Mouse (Mus musculus): ENCODE measurements around the gene Gsta2. TPM values are rescaled to one million over a fixed set of nuclear protein-coding genes. Genes with fewer than 3 reads are reported as not detected.

Gsta2 gene
- total RNA-seq (2021): not detected
- long read RNA-seq, experiment 1, partial matches to known transcripts: 0 of 1 reads
- long read RNA-seq, experiment 1, other reads (novel, unspliced or antisense): 1 of 1 reads
- long read RNA-seq, experiment 2, partial matches to known transcripts: 0 of 1 reads
- long read RNA-seq, experiment 2, other reads (novel, unspliced or antisense): 1 of 1 reads

DNA sequence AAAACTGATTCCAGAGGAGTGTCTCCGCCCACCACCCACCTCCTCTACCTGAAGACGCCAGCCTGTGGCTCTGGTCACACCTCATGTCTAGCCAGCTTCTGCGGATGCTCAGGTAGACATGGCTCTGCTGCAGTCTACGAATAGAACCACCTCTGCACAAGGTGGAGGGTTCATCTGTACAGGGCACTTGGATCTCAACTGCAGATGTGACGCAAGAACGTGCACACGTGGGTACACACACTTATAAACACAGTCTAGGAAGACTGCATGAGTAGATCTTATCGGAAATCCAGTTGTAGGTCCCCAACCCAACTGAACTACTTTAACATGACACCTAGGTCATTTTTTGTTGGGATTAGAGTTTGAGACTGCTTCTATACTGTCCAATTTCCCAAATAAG is at the start of gene Gsta2:
Gene Gsta2, minus strand, starts transcription at position 178 of the 400 bp plus-strand sequence.
- DNase-seq (ENCODE audit: low spot score in 2 of 2): no peak

DNA sequence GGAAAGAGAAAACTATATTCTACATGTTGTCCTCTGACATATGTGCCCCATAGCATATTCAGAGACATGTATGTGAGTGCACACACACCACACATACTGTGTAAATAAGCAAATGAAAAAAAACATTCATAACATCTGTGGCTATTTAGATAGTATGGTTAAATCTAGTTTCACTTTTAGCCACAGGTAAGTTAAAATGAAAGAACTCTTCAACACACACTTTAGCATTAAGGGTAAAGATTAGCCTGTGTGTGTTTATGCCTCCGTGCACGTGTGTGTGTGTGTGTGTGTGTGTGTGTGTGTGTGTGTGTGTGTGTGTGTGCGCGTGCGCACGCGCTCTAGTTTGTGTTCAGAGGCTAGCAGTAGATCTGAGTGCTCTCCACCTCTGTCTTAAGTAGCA is 46.0 kb upstream of the Gsta2 start:
- DNase-seq (ENCODE audit: low spot score in 2 of 2): no peak

DNA sequence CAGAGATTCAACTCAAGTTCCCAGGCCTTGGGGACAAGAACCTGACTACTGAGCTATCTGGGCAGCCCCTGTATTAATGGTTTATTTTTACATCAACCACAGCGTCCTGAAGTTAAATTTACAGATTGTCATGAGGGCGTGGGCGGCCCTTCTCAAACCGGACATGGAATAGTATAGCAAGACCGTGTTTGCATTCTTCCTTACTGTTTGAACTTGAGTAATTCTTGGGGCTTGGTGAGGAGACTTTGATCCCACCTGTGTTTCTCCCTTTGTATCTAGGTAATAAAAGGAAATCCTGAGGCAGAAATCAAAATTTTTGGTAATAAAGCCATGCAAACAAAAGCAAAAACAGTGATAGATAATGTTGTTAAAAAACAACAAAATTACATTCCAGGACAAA is 45.0 kb upstream of the Gsta2 start:
- no peak for DNase-seq (ENCODE audit: low spot score in 2 of 2)

DNA sequence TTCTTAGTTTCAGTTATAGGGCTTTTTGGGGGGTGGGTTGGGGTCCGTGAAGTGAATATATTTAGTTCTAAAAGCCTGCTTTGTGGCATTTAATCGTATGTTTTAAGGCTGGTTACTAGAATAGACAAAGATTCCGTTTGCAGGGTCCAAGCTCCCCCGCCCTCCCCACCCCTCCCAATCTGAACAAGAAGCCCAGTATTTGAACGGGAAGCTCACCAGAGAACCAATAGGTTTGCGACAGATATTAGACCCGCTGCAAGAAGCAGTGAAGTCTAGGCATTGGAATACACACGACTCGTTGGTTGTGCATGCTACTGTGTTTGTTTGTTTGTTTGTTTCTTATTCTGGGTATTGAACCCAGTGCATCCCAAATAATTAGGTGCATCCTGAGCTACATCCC is 40.9 kb upstream of the Gsta2 start:
- no peak for DNase-seq (ENCODE audit: low spot score in 2 of 2)

DNA sequence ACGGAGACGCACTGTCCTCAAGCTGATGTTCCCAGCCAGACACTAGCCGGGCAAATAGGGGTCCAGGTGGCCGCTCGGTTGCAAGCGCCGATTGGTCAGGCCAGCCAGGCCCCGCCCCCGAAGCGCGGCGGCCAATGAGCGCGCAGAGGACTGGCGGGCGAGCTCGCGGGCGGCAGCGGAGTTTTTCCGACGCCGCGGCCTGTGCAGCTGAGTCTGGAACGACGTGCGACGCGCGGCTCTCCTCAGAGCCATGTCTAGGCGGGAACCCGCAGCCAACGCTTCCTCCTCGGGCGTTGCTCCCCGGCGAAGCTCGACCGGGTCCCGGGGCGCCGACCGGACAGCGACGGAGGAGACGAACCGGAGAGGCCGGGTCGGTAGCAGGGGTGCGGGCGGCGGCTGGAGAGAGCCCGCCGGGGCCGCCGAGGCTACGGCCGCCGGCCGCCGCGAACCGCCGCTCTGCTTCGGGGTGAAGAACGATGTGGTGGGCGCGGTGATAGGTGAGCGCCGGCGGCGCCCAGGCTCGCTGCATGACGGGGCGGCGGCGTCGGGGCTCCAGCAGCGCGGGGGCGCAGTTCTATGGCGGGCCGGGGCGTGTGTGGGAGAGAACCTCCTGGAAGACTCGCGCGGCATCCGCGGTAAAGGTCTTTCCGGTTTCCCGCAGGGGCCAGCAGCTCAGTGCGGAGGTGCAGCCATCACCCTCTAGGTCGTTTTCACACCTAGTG is 40.2 kb upstream of the Gsta2 start, which contains the start of gene Ddx43:
Gene Ddx43, plus strand, starts transcription at position 148 of the 722 bp plus-strand sequence.
- peak; percentile 18 to 30 for DNase-seq (ENCODE audit: low spot score in 2 of 2)

DNA sequence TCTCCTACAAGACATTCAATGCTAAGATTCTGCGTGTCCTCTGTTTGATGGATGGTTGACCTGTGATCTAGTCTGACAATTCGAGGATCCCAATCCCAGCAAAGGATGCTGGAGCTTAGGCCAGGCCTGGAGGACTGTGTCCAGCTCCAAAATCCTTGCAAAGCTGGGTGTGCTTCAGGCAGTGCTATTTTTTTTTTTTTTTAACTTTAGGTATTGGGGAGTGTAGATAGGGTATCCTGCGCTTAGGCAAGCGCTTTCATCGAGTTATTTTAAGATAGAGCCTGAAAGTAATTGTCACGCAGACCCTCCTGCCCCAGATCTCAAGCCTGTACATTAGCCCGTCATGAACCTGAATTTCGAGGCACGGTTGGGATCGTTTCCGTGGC is 39.6 kb upstream of the Gsta2 start:
- no peak for DNase-seq (ENCODE audit: low spot score in 2 of 2)

DNA sequence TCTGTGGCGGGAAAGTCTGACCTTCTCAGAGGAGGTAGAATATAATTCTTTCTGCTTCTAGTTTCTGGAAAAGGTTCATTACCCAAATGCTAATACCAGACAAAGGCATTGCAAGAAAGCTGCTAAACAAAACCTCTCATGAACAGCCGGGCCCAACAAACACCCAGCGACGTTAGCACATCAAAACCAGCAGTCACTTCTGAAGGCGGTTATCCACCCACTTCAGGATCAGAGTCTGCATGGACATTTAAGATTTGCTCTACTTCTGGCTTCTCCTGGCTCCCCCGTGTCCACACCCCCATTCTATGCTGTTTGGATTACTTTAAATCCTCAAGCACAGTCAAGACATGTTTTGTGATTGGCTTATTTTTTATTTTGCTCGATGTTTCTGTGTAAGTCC is 39.0 kb upstream of the Gsta2 start:
- DNase-seq (ENCODE audit: low spot score in 2 of 2): no peak

DNA sequence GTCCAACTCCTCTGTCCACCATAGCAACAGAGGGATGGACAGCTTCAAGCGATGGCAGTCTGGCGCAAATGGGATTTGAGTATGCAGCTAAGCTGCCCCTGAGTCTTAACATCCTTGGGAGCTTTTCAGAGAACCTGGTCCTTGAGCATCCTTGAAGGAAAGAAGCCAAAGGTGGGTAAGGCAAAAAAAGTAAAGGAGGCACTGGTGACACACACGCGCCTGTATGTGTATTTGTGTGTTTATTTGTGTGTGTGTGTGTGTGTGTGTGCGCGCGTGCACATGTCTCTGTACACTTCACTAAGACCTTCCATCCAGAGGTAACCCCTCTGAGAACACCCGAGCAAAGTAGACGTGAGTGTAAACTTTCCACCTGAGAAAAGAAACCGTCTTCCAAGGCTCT is 38.2 kb upstream of the Gsta2 start:
- no peak for DNase-seq (ENCODE audit: low spot score in 2 of 2)

DNA sequence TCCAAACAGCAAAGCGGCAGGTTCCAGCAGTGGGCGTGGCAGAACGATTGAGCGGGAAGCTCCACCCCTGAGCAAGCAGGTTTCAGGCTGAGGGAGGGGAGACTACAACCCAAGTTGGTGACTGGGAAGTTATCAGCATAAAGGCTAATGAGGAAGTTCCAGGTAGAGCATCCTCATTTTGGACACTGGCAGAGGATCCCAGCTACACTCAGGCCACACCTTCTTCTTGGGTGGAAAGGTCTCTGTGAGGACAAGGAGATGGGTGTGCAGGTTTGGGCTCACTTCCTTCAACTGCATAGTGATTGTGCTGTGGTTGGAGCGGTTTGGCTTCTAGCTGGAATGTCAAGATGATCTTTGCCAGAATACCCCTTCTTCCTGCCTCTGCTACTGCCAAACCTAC is 34.4 kb upstream of the Gsta2 start:
- DNase-seq (ENCODE audit: low spot score in 2 of 2): no peak

DNA sequence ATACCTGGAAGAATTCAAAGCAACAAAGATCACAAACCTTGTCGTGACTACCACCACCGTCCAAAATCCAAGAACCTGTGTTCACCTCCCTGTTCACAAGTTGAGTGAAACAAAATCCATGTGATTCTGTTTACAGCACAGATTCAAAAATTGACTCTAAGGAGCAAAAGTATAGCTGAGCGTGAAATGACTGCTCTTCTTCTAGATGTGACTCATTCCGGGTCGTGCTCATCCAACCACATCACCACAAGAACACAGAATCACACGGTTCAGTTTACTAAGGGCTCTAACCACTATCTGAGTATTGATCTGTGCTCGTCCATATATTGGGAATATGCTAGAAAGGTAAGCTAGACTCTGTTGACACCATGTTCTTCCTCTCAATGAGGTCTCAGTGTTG is 31.4 kb upstream of the Gsta2 start:
- no peak for DNase-seq (ENCODE audit: low spot score in 2 of 2)

DNA sequence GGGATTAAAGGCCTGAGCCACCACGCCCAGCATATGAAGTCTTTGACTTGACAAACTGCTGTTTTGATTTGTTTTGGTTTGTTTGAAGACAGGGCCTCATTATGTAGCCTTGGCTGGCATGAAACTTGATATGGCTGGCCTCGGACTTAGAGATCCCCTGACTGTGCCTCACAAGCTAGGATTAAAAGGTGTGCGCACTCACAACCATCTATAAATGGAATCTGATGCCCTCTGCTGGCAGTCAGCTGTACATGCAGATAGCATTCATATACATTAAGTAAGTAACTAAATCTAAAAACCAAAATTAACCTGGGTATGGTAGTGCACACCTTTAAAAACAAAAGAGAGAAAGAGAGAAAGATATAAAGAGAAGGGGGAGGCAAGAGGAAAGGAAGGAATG is 30.3 kb upstream of the Gsta2 start:
- DNase-seq (ENCODE audit: low spot score in 2 of 2): no peak

DNA sequence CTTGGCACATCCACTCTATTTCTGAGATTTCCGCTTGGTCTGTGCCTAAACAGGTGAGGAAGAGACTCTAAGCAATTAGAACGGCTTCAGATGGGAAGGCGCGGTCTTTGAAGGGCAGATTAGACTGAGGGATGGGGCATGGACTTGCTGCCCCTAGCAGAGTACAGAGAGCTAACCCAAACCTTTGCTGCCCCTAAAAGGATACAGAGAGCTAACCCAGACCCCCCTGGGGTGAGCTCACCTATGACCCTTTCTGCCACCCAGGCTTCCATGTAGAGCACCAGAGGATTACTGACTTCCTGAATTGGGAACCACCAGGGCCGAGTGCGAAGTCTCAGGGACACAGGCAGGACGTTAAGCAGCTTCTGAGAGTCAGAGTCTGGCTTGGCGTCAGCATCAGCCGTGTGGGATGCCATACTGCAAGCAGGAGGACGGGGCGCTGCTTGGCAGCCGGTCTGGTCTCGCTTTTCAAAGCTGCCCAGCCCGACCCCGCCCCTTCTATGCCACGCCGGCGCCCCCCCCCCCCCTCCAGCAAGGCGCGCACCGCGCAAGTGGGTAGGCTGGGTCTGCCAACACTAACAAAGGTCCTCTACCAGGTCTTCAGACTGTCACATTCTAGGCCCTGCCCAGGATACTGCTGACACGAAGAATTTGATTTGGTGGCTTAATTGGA is 22.7 kb upstream of the Gsta2 start, which contains the start of gene Ooep:
Gene Ooep, minus strand, starts transcription at position 613 of the 673 bp plus-strand sequence.
- DNase-seq (ENCODE audit: low spot score in 2 of 2): peak in 1 of 2 experiments; percentile 11

DNA sequence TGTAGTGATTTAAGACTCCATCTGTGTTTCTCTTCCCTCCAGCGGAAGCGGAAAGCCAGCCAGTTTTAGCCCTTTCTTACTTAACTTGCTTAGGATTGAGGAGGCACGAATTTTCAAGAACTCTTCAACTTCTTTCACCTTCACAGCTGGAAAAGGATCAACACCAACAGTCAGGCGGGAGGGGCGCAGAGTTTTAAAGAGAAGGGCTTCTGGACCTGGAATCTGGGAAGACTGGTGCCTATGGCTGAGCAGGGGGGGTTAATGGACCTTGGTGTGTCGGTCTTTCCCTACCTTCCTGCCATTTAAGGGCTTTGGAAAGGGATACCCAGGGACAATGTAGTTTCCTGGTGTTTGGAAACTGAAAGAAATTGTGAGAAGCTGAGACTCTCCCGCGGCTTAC is 22.0 kb upstream of the Gsta2 start:
- DNase-seq (ENCODE audit: low spot score in 2 of 2): no peak

DNA sequence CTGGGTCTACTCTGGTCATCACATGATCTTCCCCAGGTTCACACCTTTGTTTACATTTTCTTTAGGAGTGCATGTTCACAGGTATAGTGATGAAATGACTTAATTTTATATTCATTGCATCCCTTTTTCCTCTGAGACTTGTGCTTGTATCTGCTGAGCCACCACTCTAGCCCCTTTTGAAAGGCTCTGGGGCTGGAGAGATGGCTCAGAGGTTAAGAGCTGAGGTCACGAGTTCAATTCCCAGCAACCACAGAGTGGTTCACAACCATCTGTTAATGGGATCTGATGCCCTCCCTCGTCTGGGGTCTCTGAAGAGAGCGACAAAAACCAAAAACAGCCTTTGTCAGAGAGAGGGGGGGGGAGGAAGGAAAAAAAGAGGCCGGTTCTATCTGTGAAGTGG is 19.9 kb upstream of the Gsta2 start:
- DNase-seq (ENCODE audit: low spot score in 2 of 2): no peak

DNA sequence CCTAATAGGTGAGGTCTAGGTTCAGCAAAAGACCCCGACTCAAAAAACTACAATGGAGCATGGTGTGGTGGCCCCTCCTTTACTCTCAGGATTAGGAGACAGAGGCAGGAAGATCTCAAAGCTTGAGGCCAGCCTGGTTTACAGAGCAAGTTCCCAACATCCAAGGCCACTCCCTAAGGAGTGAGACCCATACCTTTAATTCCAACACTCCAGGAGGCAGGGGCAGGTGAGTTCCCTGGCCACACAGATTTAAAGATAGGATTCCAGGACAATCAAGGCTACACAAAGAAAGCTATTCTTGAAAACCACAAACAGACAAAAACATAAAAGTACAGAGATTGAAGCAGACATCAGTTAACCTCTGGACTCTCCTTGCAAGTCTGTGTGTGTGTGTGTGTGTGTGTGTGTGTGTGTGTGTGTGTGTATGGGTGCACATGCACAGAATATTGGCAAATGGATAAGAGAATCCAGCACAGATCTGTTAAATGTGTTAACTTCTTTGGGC is 19.3 kb upstream of the Gsta2 start:
- DNase-seq (ENCODE audit: low spot score in 2 of 2): no peak

DNA sequence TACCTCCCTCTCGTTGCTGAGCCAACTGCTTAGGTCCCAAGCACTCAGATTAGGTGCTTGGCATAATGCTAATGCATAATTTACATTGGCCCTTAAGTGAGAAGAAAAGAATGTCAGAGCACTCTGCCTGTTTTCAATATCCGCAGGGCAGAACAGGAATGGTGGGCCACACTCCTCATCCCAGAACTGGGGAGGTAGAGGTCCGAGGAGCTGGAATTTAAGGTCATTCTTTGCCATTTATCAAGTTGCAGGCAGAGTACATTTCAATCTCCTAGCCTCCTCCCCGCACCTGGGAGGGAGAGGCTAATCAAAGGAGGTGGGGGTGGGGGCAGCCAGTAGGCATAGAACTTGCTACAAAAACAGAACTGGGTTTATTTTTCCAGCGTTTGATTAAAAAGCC is 18.8 kb upstream of the Gsta2 start:
- DNase-seq (ENCODE audit: low spot score in 2 of 2): no peak

DNA sequence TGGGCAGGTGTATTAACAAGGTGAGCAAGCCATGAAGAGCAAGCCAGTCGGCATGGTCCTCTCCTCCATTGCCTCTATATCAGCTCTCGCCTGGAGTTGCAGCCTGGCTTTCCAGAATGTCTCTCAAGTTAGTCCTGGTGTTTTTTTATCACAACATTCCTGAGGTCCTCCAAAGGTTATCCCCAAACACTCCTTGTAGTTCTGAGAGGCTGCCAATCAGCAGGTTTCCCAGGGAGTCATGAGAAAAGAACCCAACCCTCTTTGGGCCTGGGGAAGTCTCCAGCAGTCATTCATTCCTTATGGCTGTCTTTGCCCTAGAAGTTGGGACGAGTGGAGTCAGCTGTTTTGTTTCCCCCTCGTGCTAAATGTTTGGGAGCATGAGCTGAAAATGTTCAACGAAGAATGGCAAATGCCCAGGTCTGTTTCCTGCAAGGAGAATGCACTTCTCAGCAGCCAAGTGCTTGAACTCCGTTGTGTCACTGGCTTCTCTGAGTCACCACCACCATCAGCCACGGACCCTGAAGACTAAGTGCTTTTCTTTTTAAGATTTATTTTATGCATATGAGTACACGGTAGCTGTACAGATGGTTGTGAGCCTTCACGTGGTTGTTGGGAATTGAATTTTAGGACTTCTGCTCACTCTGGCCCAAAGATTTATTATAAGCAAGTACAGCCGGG is 17.4 kb upstream of the Gsta2 start:
- no peak for DNase-seq (ENCODE audit: low spot score in 2 of 2)

DNA sequence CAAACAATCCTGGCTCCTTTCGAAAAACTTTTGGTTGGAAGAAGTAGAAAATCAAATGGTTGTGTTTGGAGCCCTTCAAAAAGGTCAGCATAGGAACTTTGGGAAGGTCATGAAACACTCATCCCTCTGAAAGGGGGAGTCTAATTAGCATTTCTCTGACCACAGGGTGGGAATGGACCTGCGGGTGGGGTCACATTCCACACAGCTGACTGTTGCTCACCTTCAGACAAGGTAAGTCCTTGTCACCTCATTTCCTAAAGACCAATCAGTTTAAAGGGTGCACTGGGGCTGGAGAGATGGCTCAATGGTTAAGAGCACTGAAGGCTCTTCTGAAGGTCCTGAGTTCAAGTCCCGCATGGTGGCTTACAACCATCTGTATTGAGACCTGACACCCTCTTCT is 15.9 kb upstream of the Gsta2 start:
- DNase-seq (ENCODE audit: low spot score in 2 of 2): no peak

DNA sequence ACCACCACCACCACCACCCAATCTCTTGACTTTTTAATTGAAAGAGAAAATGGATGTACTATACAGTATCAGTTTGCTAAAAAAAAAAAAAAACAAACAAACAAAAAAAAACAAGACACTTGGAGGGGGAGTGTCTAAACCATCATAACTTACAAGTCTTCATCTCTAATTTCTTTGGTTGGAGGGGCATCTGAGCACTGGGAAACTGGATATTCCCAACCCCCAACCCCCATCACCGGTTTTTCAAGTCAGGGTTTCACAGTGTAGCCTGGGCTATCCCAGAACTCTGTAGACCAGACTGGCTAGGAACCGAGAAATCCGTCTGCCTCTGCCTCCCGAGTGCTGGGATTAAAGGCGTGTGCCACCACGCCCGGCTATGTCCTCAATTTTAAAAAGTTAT is 14.2 kb upstream of the Gsta2 start:
- DNase-seq (ENCODE audit: low spot score in 2 of 2): no peak

DNA sequence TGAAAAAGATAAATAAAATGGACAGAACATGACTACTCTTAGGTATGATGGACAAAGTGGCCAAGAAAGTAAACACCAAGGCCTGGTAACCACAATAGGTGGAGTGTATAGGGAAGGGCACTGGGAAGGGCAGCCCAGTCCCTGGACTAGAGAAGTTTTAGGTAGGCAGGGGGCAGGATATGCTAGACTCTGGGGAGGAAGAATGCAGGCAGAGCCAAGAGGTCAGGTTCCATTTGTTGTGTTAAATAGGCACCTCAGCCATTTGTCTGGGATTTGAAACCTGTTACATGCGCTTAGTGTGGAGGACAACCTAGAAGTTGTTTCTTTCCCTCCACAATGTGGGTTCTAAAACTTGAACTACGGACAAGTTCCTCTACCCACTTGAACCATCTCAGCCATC is 13.8 kb upstream of the Gsta2 start:
- DNase-seq (ENCODE audit: low spot score in 2 of 2): no peak

DNA sequence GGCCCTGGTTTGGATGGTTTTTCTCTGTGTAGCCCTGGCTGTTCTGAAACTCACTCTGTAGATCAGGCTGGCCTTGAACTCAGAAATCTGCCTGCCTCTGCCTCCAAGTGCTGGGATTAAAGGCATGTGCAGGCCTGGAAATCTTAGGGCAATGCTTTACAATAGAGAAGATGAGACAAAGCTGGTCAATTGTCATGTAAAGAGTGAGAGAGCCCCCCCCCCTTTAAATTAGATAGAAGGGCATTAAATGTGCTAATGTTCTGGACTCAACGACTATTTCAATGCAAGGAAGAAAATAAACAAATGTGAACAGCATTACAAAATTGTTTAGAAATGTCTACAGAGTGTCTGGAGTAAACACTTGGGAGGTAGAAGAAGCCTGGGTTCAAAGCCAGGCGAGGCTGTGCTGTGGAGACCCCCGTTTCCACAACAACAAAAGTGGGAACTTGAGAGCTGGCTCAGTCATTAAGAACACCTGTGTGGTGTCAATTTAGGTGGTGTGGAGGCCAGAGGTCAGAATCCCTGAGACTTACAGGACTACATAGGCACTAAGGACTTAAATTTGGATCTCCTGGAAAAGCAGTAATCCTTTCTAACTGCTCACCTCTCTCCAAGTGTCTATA is 13.2 kb upstream of the Gsta2 start:
- no peak for DNase-seq (ENCODE audit: low spot score in 2 of 2)

Measured in gastrocnemius, postnatal 4 days (tissue).